Mouse (Mus musculus): ENCODE measurements around the gene Slc4a8. TPM values are rescaled to one million over a fixed set of nuclear protein-coding genes. Genes with fewer than 3 reads are reported as not detected.
A peak's percentile ranks its signal among the peaks of the same experiment; 100 is the strongest.

The Slc4a8 gene
- polyA plus RNA-seq, 1 experiment from 2014 or later, result 2.5 TPM

- no peaks in the 10 kb centered on the region for H3K4me1 ChIP-seq (replicated peaks; ENCODE audit: control insufficient read depth, insufficient read depth, low read length)
- no peak overlapping the region for H3K4me2 ChIP-seq (ENCODE audit: low read depth, low read length)
- 61% methylated on average over 6 of the region's 6 CpGs for WGBS
- no peak overlapping the region for H3K4me3 ChIP-seq (ENCODE audit: low read length)
- H3K36me3 ChIP-seq (ENCODE audit: control insufficient read depth, insufficient read depth, low read length), result no peaks in the 10 kb centered on the region
- no peak overlapping the region for H3K9ac ChIP-seq (ENCODE audit: low read length)
- H3K9me3 ChIP-seq (ENCODE audit: control insufficient read depth, low read length), result peaks cover 3% of the 10 kb centered on the region; the same call in 1 of the 2 replicates
- no peak overlapping the region for H3K27ac ChIP-seq (ENCODE audit: low read length)
- ATAC-seq (ENCODE audit: low read depth), result no peak
- H3K27me3 ChIP-seq (ENCODE audit: control insufficient read depth, insufficient read depth, low read depth, low read length), result peaks cover 6% of the 10 kb centered on the region
Measured at GRCm38 (mm10) chr15:100722564-100722963, 39.0 kb upstream of the Slc4a8 start.

DNA sequence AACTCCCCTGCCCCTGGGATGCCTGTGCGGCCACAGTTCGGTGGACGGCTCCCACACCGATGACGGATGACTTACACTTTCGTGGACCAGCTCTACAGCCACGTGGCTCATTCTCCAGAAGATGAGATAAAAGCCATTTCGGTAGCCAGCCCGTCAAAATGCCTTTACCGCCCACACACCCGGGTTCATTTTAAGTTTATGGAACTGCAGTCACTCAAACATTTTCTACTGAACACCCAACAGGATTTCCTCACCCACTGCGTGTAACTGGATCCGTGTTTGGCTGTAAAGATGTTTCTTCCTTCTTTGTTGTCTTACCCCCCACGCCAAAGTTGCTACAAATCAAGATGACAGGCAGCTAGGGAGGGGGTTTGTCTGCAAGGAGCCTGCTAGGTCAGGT, 38.0 kb upstream of the Slc4a8 start:
- Histone ChIP-seq H3K27ac (ENCODE audit: low read length) (no peak overlapping the region), H3K4me3 (ENCODE audit: low read length) (no peak overlapping the region), H3K4me2 (ENCODE audit: low read depth, low read length) (no peak overlapping the region), H3K9me3 (ENCODE audit: control insufficient read depth, low read length) (peaks cover 1% of the 10 kb centered on the region; the same call in 1 of the 2 replicates), H3K27me3 (ENCODE audit: control insufficient read depth, insufficient read depth, low read depth, low read length) (peaks cover 15% of the 10 kb centered on the region), H3K9ac (ENCODE audit: low read length) (no peak overlapping the region), H3K36me3 (ENCODE audit: control insufficient read depth, insufficient read depth, low read length) (no peaks in the 10 kb centered on the region), H3K4me1 (replicated peaks; ENCODE audit: control insufficient read depth, insufficient read depth, low read length) (no peaks in the 10 kb centered on the region)
- 45% methylated on average over 14 of the region's 14 CpGs for WGBS
- no peak for ATAC-seq (ENCODE audit: low read depth)

- Histone ChIP-seq H3K27me3 (ENCODE audit: control insufficient read depth, insufficient read depth, low read depth, low read length) (peaks cover 42% of the 10 kb centered on the region), H3K9me3 (ENCODE audit: control insufficient read depth, low read length) (no peaks in the 10 kb centered on the region), H3K27ac (ENCODE audit: low read length) (no peak overlapping the region), H3K36me3 (ENCODE audit: control insufficient read depth, insufficient read depth, low read length) (no peaks in the 10 kb centered on the region), H3K4me1 (replicated peaks; ENCODE audit: control insufficient read depth, insufficient read depth, low read length) (peaks cover 7% of the 10 kb centered on the region; the same call in 1 of the 2 replicates), H3K9ac (ENCODE audit: low read length) (no peak overlapping the region), H3K4me3 (ENCODE audit: low read length) (no peak overlapping the region), H3K4me2 (ENCODE audit: low read depth, low read length) (no peak overlapping the region)
- ATAC-seq (ENCODE audit: low read depth), result no peak
- WGBS, result 84% methylated on average over 11 of the region's 11 CpGs
Measured at GRCm38 (mm10) chr15:100726721-100727120, 34.8 kb upstream of the Slc4a8 start.

GRCm38 (mm10) chr15:100727834-100728233, 33.7 kb upstream of the Slc4a8 start:
- Histone ChIP-seq H3K27me3 (ENCODE audit: control insufficient read depth, insufficient read depth, low read depth, low read length) (peaks cover 46% of the 10 kb centered on the region), H3K9ac (ENCODE audit: low read length) (no peak overlapping the region), H3K4me3 (ENCODE audit: low read length) (no peak overlapping the region), H3K36me3 (ENCODE audit: control insufficient read depth, insufficient read depth, low read length) (no peaks in the 10 kb centered on the region), H3K27ac (ENCODE audit: low read length) (no peak overlapping the region), H3K4me2 (ENCODE audit: low read depth, low read length) (no peak overlapping the region), H3K9me3 (ENCODE audit: control insufficient read depth, low read length) (no peaks in the 10 kb centered on the region), H3K4me1 (replicated peaks; ENCODE audit: control insufficient read depth, insufficient read depth, low read length) (peaks cover 7% of the 10 kb centered on the region; the same call in 1 of the 2 replicates)
- WGBS, result 66% methylated on average over 11 of the region's 11 CpGs
- no peak for ATAC-seq (ENCODE audit: low read depth)

DNA sequence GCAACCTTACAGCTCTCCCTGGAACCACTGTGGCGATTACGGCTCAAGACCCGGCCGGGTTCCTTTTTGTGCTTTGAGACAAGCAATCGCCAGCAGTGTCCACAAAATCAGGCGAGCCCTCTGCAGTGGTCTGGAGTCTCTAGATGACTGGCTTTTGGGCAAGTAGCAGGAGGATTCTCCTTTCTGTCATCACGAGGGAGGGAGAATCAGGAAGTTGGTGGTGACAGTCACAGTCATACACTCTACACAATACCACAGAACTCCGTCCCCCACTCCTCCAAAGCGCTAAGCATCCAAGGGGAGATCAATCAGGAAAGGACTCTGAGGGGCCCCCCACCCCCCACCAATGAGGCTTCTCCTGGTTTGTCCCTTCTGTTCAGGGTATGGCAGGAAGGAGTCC, 33.0 kb upstream of the Slc4a8 start:
- no peak overlapping the region for H3K9ac ChIP-seq (ENCODE audit: low read length)
- ATAC-seq (ENCODE audit: low read depth), result no peak; the same call in 1 of the 2 replicates

GRCm38 (mm10) chr15:100729281-100729985, 32.1 kb upstream of the Slc4a8 start, which contains the start of gene Galnt6:
Gene Galnt6, minus strand, starts transcription at chr15:100729376.
- Histone ChIP-seq H3K9me3 (ENCODE audit: control insufficient read depth, low read length) (no peaks in the 10 kb centered on the region), H3K4me3 (ENCODE audit: low read length) (peak within 1 kb of the TSS; percentile 34), H3K27ac (ENCODE audit: low read length) (no peak within 1 kb of the TSS), H3K9ac (ENCODE audit: low read length) (no peak within 1 kb of the TSS), H3K4me1 (replicated peaks; ENCODE audit: control insufficient read depth, insufficient read depth, low read length) (peaks cover 7% of the 10 kb centered on the region; the same call in 1 of the 2 replicates), H3K4me2 (ENCODE audit: low read depth, low read length) (peak within 1 kb of the TSS; percentile 53), H3K27me3 (ENCODE audit: control insufficient read depth, insufficient read depth, low read depth, low read length) (peaks cover 46% of the 10 kb centered on the region), H3K36me3 (ENCODE audit: control insufficient read depth, insufficient read depth, low read length) (no peaks in the 10 kb centered on the region)
- no peak for ATAC-seq (ENCODE audit: low read depth)
- 7% methylated on average over 40 of the region's 57 CpGs for WGBS

More for the DNA sequence above, 33.0 kb upstream of the Slc4a8 start:
- H3K4me2 ChIP-seq (ENCODE audit: low read depth, low read length), result peak overlapping the region; percentile 53
- H3K4me1 ChIP-seq (replicated peaks; ENCODE audit: control insufficient read depth, insufficient read depth, low read length), result peaks cover 7% of the 10 kb centered on the region; the same call in 1 of the 2 replicates
- peaks cover 46% of the 10 kb centered on the region for H3K27me3 ChIP-seq (ENCODE audit: control insufficient read depth, insufficient read depth, low read depth, low read length)
- H3K9me3 ChIP-seq (ENCODE audit: control insufficient read depth, low read length), result no peaks in the 10 kb centered on the region
- H3K36me3 ChIP-seq (ENCODE audit: control insufficient read depth, insufficient read depth, low read length), result no peaks in the 10 kb centered on the region
- H3K27ac ChIP-seq (ENCODE audit: low read length), result no peak overlapping the region
- WGBS, result 31% methylated on average over 9 of the region's 9 CpGs
- H3K4me3 ChIP-seq (ENCODE audit: low read length), result peak overlapping the region; percentile 34

GRCm38 (mm10) chr15:100731081-100731480, 30.5 kb upstream of the Slc4a8 start:
- no peak for ATAC-seq (ENCODE audit: low read depth)
- Histone ChIP-seq H3K36me3 (ENCODE audit: control insufficient read depth, insufficient read depth, low read length) (no peaks in the 10 kb centered on the region), H3K9me3 (ENCODE audit: control insufficient read depth, low read length) (no peaks in the 10 kb centered on the region), H3K4me1 (replicated peaks; ENCODE audit: control insufficient read depth, insufficient read depth, low read length) (peaks cover 7% of the 10 kb centered on the region; the same call in 1 of the 2 replicates), H3K4me3 (ENCODE audit: low read length) (no peak overlapping the region), H3K27ac (ENCODE audit: low read length) (no peak overlapping the region), H3K27me3 (ENCODE audit: control insufficient read depth, insufficient read depth, low read depth, low read length) (peaks cover 46% of the 10 kb centered on the region), H3K4me2 (ENCODE audit: low read depth, low read length) (no peak overlapping the region), H3K9ac (ENCODE audit: low read length) (no peak overlapping the region)
- 32% methylated on average over 9 of the region's 9 CpGs for WGBS

- Histone ChIP-seq H3K27me3 (ENCODE audit: control insufficient read depth, insufficient read depth, low read depth, low read length) (peaks cover 40% of the 10 kb centered on the region), H3K4me1 (replicated peaks; ENCODE audit: control insufficient read depth, insufficient read depth, low read length) (peaks cover 7% of the 10 kb centered on the region; the same call in 1 of the 2 replicates), H3K27ac (ENCODE audit: low read length) (no peak overlapping the region), H3K9ac (ENCODE audit: low read length) (no peak overlapping the region), H3K36me3 (ENCODE audit: control insufficient read depth, insufficient read depth, low read length) (no peaks in the 10 kb centered on the region), H3K4me2 (ENCODE audit: low read depth, low read length) (no peak overlapping the region), H3K4me3 (ENCODE audit: low read length) (no peak overlapping the region), H3K9me3 (ENCODE audit: control insufficient read depth, low read length) (no peaks in the 10 kb centered on the region)
- 0 out of 2 replicates have a peak, but pooled peaks have one; percentile 28 for ATAC-seq (ENCODE audit: low read depth)
- 16% methylated on average over 5 of the region's 5 CpGs for WGBS
Measured at GRCm38 (mm10) chr15:100732580-100732979, 29.0 kb upstream of the Slc4a8 start.

GRCm38 (mm10) chr15:100735095-100735952, 26.2 kb upstream of the Slc4a8 start:
- no peak for ATAC-seq (ENCODE audit: low read depth)
- Histone ChIP-seq H3K9ac (ENCODE audit: low read length) (no peak overlapping the region), H3K27ac (ENCODE audit: low read length) (no peak overlapping the region), H3K4me3 (ENCODE audit: low read length) (no peak overlapping the region), H3K4me1 (replicated peaks; ENCODE audit: control insufficient read depth, insufficient read depth, low read length) (no peaks in the 10 kb centered on the region), H3K36me3 (ENCODE audit: control insufficient read depth, insufficient read depth, low read length) (no peaks in the 10 kb centered on the region), H3K4me2 (ENCODE audit: low read depth, low read length) (no peak overlapping the region), H3K27me3 (ENCODE audit: control insufficient read depth, insufficient read depth, low read depth, low read length) (peaks cover 13% of the 10 kb centered on the region), H3K9me3 (ENCODE audit: control insufficient read depth, low read length) (no peaks in the 10 kb centered on the region)
- 87% methylated on average over 14 of the region's 15 CpGs for WGBS
